Mouse (Mus musculus) skeletal muscle tissue, adult 2 months (tissue): ENCODE data around the gene Zfp558.
A peak's percentile ranks its signal among the peaks of the same experiment; 100 is the strongest.
"Not testable (repeated sequence)": the region's sequence is repeated elsewhere in the genome, so short reads cannot be mapped to it uniquely, and the experiment has no call there.

Source experiments
- DNase-seq: peaks from one replicate; pipeline ENCODE4 v3.0.0-alpha.2; 2012; ENCODE audit warnings: low read depth, low spot score

The Zfp558 gene

DNA sequence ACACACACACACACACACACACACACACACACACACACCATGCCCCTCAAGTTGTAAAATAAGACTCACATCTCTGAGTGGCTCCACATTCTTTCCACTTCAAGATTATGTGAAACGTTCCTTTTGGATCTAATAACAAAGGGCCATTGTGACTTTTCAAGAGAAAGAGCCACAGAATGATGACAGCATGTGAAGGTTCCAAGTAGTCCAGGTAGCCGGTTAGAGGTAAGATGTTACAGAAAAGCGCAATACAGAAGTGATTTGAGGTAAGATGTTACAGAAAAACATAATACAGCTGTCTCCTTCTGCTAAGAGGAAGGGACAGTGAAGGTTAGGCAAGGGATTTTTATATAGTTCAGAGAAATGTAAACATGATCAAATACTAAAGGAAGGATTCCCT, at the start of gene Zfp558, which contains the start of gene Mbd3l1:
Gene Zfp558, minus strand, starts transcription at position 101 of the 400 bp plus-strand sequence.
Gene Mbd3l1, plus strand, starts transcription at position 192 of the 400 bp plus-strand sequence.
- DNase-seq: no peak

- no peak for DNase-seq
These were observed 30.0 kb upstream of the Zfp558 start for GRCm38 (mm10) chr9:18508098-18508497.

DNA sequence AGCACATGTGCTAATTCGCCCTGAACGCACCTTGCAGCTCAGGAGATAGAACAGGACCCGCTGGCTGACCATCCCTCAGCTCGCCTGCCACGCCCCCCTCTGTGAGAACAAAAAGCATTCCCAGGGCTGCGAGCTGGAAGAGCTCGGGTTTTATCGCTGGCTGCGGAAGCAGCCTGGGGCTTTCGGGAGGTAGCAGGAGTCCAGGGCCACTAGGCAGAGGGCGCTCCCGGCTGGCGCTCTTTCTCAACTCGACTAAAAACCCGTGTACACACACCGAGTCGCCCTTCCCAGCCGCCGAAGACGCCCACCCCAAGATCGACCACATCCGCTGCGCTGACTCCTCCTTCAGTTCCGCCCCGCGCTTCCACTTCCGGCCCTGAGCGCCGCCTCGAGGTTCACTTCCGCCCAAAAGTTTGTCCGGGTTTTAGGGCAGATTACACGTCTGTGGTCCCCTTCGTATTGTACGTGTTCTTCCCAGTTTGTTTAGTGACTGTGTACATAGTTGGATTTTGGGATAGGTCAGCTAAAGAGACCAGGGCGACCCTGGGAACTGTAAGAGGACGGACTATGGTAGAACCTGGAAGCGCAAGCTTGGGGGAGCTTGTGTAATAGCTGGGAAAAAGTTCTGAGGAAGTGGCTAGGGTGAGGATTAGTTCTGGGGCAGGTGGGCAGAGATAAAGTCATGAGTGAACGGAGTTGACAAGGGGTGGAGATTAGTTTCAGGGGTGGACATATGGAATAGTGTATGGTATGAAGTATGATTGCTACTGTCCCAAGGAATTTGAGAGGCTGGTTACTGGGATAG, 4.5 kb downstream of the Zfp558 start:
- DNase-seq: peak; percentile 40

GRCm38 (mm10) chr9:18468005-18468404, 10.1 kb downstream of the Zfp558 start:
- DNase-seq: no peak

DNA sequence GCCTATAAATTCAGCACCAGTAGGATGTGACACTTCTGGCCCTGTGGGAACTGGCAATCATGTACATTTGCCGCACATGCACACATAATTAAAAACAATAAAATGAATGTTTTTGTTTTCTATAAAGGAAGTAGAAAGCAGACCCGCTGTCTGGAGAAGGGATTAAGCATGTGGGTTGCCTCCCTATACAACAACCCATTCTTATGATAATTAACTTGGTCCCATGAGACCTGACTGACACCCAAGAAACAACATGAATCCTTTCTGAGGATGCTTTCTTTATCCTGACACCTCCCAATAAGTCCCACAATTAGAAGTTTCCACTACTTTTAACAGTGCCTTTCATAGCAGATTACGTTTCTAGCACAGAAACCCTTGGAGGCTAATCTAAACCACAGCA, 10.7 kb downstream of the Zfp558 start:
- DNase-seq: no peak

DNA sequence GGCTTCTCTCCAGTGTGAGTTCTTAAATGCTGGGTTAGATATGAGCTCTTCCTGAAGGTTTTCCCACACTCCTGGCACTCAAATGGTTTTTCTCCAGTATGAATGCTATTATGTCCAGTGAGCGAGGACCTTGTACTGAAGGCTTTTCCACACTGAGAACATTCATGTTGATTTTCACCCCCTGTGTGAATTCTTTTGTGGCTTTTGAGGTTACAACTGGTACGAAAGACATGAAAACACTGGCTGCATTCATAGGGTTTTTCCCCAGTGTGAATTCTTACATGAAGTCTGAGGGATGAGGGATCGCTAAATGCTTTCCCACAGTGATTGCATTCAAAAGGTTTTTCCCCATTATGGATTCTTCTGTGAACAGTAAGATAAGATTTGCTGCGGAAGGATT, 21.5 kb downstream of the Zfp558 start:
- no peak for DNase-seq

GRCm38 (mm10) chr9:18431687-18432086, 46.4 kb downstream of the Zfp558 start:
- no peak for DNase-seq

DNA sequence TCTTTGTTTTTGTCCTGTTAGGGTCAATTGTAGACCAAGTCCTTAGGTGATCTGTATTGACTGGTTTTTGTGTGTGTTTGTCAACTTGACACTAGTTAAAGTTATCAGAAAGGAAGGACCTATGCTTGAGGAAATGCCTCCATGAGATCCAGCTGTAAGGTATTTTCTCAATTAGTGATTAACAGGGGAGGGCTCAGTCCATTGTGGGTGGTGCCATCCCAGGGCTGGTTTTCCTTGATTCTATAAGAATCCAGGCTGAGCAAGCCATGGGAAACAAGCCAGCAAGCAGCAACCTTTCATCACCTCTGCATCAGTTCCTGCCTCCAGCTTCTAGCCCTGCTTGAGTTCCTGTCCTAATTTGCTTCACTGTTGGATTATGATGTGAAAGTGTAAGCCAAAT, 47.7 kb downstream of the Zfp558 start, which contains the start of gene Mbd3l2:
Gene Mbd3l2, plus strand, starts transcription at position 301 of the 400 bp plus-strand sequence.
- DNase-seq: no peak

- DNase-seq: not testable (repeated sequence)
These were observed 65.7 kb downstream of the Zfp558 start for GRCm38 (mm10) chr9:18412371-18412770.
